Mouse (Mus musculus) heart, postnatal 0 days (tissue): Measurements from ENCODE around the gene Sec11a. TPM values are rescaled to one million over a fixed set of nuclear protein-coding genes. Genes with fewer than 3 reads are reported as not detected.

Source experiments
- ATAC-seq: fragments of 200-750 bp; cut with Nextera tagmentation; 2 replicates; pipeline ENCODE4 v1.8.0; 2017; ENCODE audit warnings: low read depth, moderate number of reproducible peaks, moderate library complexity; ENCODE audit not compliant: insufficient read depth
- DNase-seq: peaks from one replicate; pipeline ENCODE4 v3.0.0-alpha.2; 2016; ENCODE audit warnings: low spot score
- H3K27ac ChIP-seq: fragments of 300-500 bp; sonication (generic); 2 replicates; pipeline ENCODE4 v1.5.1; 2014; ENCODE audit warnings: low read depth, mild to moderate bottlenecking
- H3K27me3 ChIP-seq: fragments of 300-500 bp; sonication (generic); 2 replicates; pipeline ENCODE4 v1.6.1; 2014; ENCODE audit warnings: low read length, mixed read lengths; ENCODE audit not compliant: control insufficient read depth, insufficient read depth
- H3K36me3 ChIP-seq: fragments of 300-500 bp; sonication (generic); replicated peaks from 2 replicates; pipeline ENCODE4 v1.6.1; 2014; ENCODE audit warnings: low read length, mixed read lengths; ENCODE audit not compliant: control insufficient read depth, insufficient read depth
- H3K4me1 ChIP-seq: fragments of 300-500 bp; sonication (generic); 2 replicates; pipeline ENCODE4 v1.6.1; 2014; ENCODE audit warnings: antibody characterized with exemption; ENCODE audit not compliant: control insufficient read depth, insufficient read depth
- H3K4me2 ChIP-seq: fragments of 300-500 bp; sonication (generic); 2 replicates; pipeline ENCODE4 v1.6.1; 2014; ENCODE audit warnings: low read depth, mild to moderate bottlenecking, low read length, moderate library complexity
- H3K4me3 ChIP-seq: fragments of 300-500 bp; sonication (generic); 2 replicates; pipeline ENCODE4 v1.5.1; 2014; ENCODE audit warnings: low read depth, low read length
- H3K9ac ChIP-seq: fragments of 300-500 bp; sonication (generic); replicated peaks from 2 replicates; pipeline ENCODE4 v1.6.1; 2014; ENCODE audit warnings: low read depth, low read length, mixed read lengths
- H3K9me3 ChIP-seq: fragments of 300-500 bp; sonication (generic); replicated peaks from 2 replicates; pipeline ENCODE4 v1.6.1; 2016; ENCODE audit warnings: low read length; ENCODE audit not compliant: control insufficient read depth
- CTCF ChIP-seq: IDR thresholded peaks from 2 replicates; pipeline ENCODE4 v1.5.1; 2016; ENCODE audit warnings: antibody characterized with exemption, control low read depth, low read depth
- EP300 ChIP-seq: IDR thresholded peaks from 2 replicates; pipeline ENCODE4 v1.6.1; 2016; ENCODE audit warnings: antibody characterized with exemption, low read depth
- WGBS: fragments of 180-500 bp; shearing (Covaris S2); extraction: QIAGEN DNeasy Blood & Tissue Kit; methylation state at CpG from one replicate; pipeline ENCODE4 v1.1.7; 2014; 5-methylcytosine and 5-hydroxymethylcytosine counted together
- polyA plus RNA-seq: library from polyadenylated mRNA; unstranded; fragments of >200 nt; fragmentation: Nextera tagmentation; extraction: Ambion mirVana; gene quantifications from 2 replicates; pipeline ENCODE4 v1.2.1, GENCODE M21; 2015
- total RNA-seq: library from RNA; depleted of rRNA; stranded (reverse); fragments of >200 nt; gene quantifications from 2 replicates; pipeline ENCODE4 v1.2.3, GENCODE M21; 2014; ENCODE audit warnings: low replicate concordance

Sec11a gene
- total and polyA plus RNA-seq, 2 experiments from 2014 or later, result 79.2 to 104 TPM

GRCm38 (mm10) chr7:80992980-80993833 lies 45.6 kb upstream of the Sec11a start, which contains the start of gene Zfp592:
Gene Zfp592 (plus strand): TSS chr7:80993681.
- Histone ChIP-seq H3K4me3 (peak within 1 kb of the TSS; percentile 91), H3K9ac (peak within 1 kb of the TSS; percentile 98), H3K4me2 (peak within 1 kb of the TSS; percentile 93), H3K9me3 (no peaks in the 10 kb centered on the region), H3K27me3 (no peaks in the 10 kb centered on the region), H3K4me1 (peaks cover 24% of the 10 kb centered on the region), H3K27ac (peak within 1 kb of the TSS; percentile 98), H3K36me3 (no peaks in the 10 kb centered on the region)
- under 1% methylated on average over 63 of the region's 102 CpGs for WGBS
- peak; percentile 89 for ATAC-seq
- TF ChIP-seq CTCF (no peak; the same call in 1 of the 2 replicates), EP300 (no peak)
- DNase-seq, result peak; percentile 61

- ATAC-seq, result 0 out of 2 replicates have a peak, but pooled peaks have one; percentile 0
- Histone ChIP-seq H3K9ac (peak overlapping the region; percentile 98), H3K36me3 (no peaks in the 10 kb centered on the region), H3K27ac (peak overlapping the region; percentile 98), H3K4me3 (peak overlapping the region; percentile 91), H3K4me1 (peaks cover 24% of the 10 kb centered on the region), H3K4me2 (peak overlapping the region; percentile 93), H3K9me3 (no peaks in the 10 kb centered on the region), H3K27me3 (no peaks in the 10 kb centered on the region)
- 1% methylated on average over 12 of the region's 12 CpGs for WGBS
- no peak for TF ChIP-seq EP300
- TF ChIP-seq CTCF, result no peak
- peak; percentile 43 for DNase-seq
Measured at GRCm38 (mm10) chr7:80992631-80992979, 45.0 kb upstream of the Sec11a start.

GRCm38 (mm10) chr7:80992063-80992462 lies 44.5 kb upstream of the Sec11a start:
- Histone ChIP-seq H3K27ac (peak overlapping the region; percentile 98), H3K36me3 (no peaks in the 10 kb centered on the region), H3K9ac (peak overlapping the region; percentile 98), H3K4me2 (peak overlapping the region; percentile 93), H3K4me1 (peaks cover 24% of the 10 kb centered on the region), H3K4me3 (peak overlapping the region; percentile 91), H3K9me3 (no peaks in the 10 kb centered on the region), H3K27me3 (no peaks in the 10 kb centered on the region)
- no peak for TF ChIP-seq CTCF
- DNase-seq, result no peak
- WGBS, result 51% methylated on average over 6 of the region's 6 CpGs
- ATAC-seq, result no peak

DNA sequence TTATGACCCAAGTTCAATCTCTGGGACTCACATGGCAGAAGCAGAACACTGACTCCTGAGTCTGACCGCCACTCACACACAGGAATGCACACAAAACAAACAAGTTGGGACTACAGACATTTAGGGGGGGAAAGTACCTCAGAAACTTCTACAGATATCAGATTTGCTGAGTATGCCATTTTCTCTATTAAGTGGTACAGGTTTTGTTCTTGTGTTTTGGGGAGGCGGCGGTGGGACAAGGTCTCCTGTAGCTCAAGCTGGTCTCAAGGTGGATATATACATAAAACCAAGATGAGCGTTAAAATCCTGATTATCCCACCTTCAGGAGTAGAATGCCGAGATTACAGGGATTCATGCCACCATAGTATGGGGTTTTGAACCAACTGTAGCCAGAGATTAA lies 44.0 kb upstream of the Sec11a start:
- Histone ChIP-seq H3K4me1 (peaks cover 28% of the 10 kb centered on the region), H3K27me3 (no peaks in the 10 kb centered on the region), H3K27ac (no peak overlapping the region), H3K9me3 (no peaks in the 10 kb centered on the region), H3K4me3 (no peak overlapping the region), H3K9ac (no peak overlapping the region), H3K36me3 (no peaks in the 10 kb centered on the region), H3K4me2 (peak overlapping the region; percentile 93)
- ATAC-seq (no peak), DNase-seq (no peak)
- TF ChIP-seq CTCF, result no peak
- no peak for TF ChIP-seq EP300
- 92% methylated on average over 5 of the region's 5 CpGs for WGBS

DNA sequence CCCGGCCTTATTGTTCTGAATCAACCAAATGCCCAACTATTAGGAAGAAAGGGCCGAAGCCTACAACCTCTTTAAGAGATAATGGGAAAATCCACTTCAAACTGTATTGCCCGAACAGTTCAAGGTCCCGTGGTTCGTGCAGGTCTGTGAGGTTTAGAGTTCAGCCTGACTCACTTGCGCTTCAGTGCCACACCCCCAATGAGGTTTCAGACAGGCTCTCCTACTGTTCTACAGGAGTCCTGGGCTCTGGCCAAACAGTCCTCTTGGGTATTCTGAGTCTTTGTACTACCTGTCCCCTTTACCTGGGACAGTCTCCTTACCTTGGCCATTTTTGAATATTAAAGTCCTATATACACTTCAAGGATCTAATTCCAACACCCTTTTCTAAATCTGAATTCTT lies 42.7 kb upstream of the Sec11a start:
- H3K27me3 ChIP-seq, result no peaks in the 10 kb centered on the region
- DNase-seq, result no peak
- no peaks in the 10 kb centered on the region for H3K36me3 ChIP-seq
- H3K9me3 ChIP-seq, result no peaks in the 10 kb centered on the region
- H3K27ac ChIP-seq, result no peak overlapping the region
- no peak for ATAC-seq
- no peak overlapping the region for H3K4me3 ChIP-seq
- H3K4me2 ChIP-seq, result no peak overlapping the region
- 89% methylated on average over 6 of the region's 6 CpGs for WGBS
- no peak overlapping the region for H3K9ac ChIP-seq
- TF ChIP-seq CTCF, result no peak
- TF ChIP-seq EP300, result no peak
- H3K4me1 ChIP-seq, result peaks cover 17% of the 10 kb centered on the region
